Mouse (Mus musculus): ENCODE results near the gene Rps19bp1.

The Rps19bp1 gene

GRCm38 (mm10) chr15:80256656-80257601 lies 7.2 kb downstream of the Rps19bp1 start:
- no peak for DNase-seq (ENCODE audit: low spot score)

DNA sequence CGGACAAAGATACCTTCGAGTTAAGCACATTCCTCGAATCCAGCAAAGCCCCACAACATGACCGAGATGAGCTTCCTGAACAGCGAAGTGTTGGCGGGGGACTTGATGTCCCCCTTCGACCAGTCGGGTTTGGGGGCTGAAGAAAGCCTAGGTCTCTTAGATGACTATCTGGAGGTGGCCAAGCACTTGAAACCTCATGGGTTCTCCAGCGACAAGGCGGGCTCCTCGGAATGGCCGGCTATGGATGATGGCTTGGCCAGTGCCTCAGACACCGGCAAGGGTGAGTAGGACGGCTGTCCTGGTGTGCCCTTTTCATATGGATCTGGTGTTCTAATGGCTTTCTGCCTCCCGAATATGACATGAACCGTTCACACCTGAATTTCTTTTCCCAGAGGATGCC lies 7.9 kb downstream of the Rps19bp1 start:
- DNase-seq (ENCODE audit: low spot score) = no peak

GRCm38 (mm10) chr15:80255646-80256121 lies 8.4 kb downstream of the Rps19bp1 start:
- peak; percentile 63 for DNase-seq (ENCODE audit: low spot score)

DNA sequence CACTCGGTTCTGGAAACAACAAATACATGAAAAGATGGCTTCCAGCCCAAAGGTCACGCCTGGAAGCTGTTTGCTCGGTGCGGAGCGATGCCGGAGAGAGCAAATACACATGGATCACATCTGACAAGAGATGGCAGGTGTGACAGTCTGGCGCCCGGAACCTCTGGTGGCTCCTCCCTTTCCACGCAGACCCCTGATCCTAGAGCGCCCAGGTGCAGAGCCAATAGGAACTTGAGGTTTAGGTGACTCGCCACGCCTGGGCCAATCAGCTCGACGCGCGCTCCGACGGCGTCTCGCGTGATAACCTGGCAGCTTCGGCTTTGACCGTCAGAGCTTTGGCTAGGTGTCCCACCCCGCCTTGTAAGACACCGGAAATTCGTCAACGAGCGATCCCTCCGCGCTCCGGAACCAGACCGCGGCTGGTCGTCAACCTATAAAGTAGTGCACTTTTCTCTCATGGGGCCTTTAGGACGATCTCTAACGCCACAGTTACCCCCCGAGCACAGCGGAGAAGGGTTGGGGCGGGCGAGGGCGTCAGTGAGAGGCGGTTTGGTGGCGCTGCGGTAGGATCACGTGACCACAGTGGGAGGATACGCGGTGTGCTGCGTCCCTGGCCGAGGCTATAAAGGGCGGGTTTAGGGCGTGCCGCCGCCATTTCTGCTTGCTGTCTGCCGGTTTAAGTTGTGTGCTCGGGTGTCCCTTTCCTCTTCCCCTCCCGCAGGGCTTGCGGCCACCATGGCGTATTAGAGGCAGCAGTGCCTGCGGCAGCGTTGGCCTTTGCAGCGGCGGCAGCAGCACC lies 9.1 kb downstream of the Rps19bp1 start, which contains the start of gene Atf4:
Gene Atf4, plus strand, starts transcription at position 338 of the 799 bp plus-strand sequence.
- DNase-seq (ENCODE audit: low spot score) = peak; percentile 95

DNA sequence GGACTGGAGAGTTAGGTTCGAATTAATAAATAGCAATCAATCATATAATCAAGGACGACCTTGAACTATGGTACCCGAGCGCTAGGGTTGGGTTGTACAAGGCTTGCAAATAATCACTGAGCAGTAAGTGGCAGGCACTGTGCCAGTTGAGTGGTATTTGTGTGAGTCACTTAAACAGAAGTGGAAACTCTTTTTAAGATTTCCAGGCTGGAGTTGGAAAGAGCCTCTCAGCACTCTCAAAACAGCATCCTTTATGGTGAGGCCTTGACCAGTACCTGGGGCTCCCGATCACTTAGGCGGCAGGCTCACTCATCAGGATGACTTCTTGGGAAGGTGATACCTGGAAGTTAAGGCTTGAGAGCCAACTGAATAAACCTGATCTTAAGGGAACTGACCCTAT lies 9.9 kb downstream of the Rps19bp1 start:
- DNase-seq (ENCODE audit: low spot score) = no peak

DNA sequence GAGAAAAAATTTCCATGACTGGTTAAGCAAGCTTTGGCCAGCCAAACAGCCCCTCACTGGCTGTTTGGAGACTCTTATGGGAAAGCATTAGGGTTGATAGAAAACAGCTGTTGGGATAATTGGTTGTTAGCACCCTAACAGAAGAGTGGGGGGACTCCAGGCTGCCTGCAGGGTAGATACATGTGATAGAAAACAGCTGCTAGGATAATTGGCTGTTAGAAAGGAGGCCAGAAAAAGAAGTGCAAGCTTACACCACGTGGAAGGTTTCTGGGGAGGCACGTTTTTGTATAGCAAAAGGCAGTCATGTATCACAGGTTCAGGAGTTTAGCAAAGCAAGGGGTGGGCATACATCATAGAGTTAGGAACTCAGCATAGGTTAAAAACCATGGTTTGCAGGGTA lies 10.6 kb downstream of the Rps19bp1 start:
- no peak for DNase-seq (ENCODE audit: low spot score)

- DNase-seq (ENCODE audit: low spot score) = no peak
Observed at GRCm38 (mm10) chr15:80250586-80250985, 13.5 kb downstream of the Rps19bp1 start.

GRCm38 (mm10) chr15:80249672-80250071 lies 14.4 kb downstream of the Rps19bp1 start:
- DNase-seq (ENCODE audit: low spot score) = no peak

- no peak for DNase-seq (ENCODE audit: low spot score)
Observed at GRCm38 (mm10) chr15:80248596-80248995, 15.5 kb downstream of the Rps19bp1 start.

GRCm38 (mm10) chr15:80248135-80248534 lies 16.0 kb downstream of the Rps19bp1 start:
- no peak for DNase-seq (ENCODE audit: low spot score)

GRCm38 (mm10) chr15:80235535-80235934 lies 28.6 kb downstream of the Rps19bp1 start, which contains the start of gene AC140267.1:
AC140267.1 (plus strand) TSS chr15:80235835.
- no peak for DNase-seq (ENCODE audit: low spot score)

- DNase-seq (ENCODE audit: low spot score) = peak; percentile 90
Observed at GRCm38 (mm10) chr15:80233733-80234509, 30.2 kb downstream of the Rps19bp1 start, which contains the start of gene Mief1. Mief1 (plus strand) TSS chr15:80234018.

- no peak for DNase-seq (ENCODE audit: low spot score)
Observed at GRCm38 (mm10) chr15:80233053-80233452, 31.1 kb downstream of the Rps19bp1 start.

DNA sequence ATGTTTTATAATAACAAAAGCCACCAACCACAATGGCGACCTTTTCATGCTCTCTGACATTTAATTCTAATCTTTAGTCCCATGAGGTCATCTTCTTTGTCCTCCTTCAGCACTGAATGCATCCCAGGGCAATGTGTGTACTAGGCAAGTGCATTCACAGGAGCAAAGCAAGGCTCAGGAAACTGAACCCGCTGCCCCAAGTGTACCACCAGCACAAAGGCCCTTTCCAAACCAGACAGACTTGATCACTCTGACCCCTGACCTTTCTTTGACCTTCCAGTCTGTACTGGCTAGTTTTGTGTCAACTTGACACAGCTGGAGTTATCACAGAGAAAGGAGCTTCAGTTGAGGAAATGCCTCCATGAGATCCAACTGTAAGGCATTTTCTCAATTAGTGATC lies 31.8 kb downstream of the Rps19bp1 start:
- DNase-seq (ENCODE audit: low spot score) = no peak

GRCm38 (mm10) chr15:80228071-80228800 lies 35.9 kb downstream of the Rps19bp1 start:
- DNase-seq (ENCODE audit: low spot score) = no peak

DNA sequence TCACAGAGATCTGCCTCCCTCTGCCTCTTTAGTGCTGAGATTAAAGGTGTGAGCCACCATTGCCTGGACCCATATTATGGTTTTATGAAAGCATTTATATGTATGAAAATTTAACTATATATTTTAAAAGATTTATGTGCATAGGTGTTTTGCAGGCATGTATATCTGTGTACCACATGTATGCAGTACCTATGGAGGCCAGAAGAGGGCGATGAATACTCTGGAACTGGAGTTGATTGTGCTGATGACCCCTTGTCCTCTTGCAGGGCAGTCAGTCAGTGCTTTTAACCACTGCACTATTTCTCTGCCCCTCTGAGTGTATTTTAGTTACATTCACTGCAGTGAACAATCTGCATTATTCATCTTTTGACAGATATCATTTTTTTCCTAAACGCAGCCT lies 38.3 kb downstream of the Rps19bp1 start:
- no peak for DNase-seq (ENCODE audit: low spot score)

- DNase-seq (ENCODE audit: low spot score) = peak; percentile 60
Observed at GRCm38 (mm10) chr15:80225208-80225607, 38.9 kb downstream of the Rps19bp1 start.

DNA sequence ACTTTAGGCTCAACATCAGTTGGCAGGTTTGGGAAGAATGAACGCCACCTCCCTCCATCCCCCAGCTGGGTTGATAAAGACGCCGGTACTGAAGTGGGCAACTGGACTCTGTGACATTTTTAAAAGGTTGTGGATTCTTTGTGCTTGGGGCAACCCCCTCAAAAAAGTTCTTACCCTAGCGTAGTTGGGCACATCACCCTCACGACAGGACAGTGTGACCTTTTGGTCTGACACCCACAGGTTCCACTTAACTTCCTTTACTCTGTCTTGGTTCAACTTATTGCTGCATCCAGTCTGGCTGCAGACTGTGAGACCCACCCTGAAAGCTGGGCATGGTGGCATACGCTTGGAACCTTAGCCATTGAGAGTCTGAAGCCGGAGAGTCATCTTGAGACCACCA lies 40.4 kb downstream of the Rps19bp1 start:
- DNase-seq (ENCODE audit: low spot score) = no peak

- no peak for DNase-seq (ENCODE audit: low spot score)
Observed at GRCm38 (mm10) chr15:80221031-80221430, 43.1 kb downstream of the Rps19bp1 start.

DNA sequence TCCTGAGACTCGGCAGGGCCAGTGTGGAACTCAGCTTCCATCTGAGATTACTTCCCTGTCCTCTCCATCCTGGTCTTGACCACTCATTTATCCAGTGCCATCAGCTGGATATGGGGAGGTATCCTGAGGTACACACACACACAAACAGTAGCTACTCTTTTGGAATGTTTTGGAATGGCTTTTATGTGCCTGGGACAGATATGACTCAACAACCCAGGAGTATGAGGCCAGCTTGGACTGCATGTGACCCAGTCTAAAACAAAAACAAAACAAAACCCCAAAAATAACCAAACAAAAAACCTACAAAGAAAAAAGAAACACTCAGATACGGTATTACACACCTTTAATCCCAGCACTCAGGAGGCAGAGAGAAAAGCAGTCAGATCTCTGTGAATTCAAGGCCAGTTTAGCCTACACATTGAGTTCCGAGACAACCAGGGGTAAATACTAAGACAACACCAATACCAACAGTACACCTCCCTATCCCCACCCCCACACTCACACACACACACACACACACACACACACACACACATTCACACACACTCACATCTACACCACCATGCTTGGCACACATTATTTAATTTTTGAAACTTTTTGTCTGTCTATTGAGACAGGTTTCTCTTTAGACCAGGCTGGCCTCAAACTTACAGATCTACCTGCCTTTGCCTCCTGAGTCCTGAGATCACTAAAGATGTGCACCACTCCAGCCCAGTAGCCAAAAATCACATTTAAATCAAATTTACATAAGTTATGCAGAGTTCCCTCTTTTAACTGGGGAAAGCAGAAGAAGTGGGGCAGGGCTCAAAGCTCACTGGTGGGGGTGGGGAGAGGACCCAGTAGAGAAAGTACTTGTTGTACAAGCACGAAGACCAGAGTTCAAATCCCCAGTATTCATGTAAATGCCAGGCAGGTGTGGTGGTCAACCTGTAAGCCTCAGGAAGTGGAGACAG lies 44.1 kb downstream of the Rps19bp1 start:
- DNase-seq (ENCODE audit: low spot score) = no peak

Data from urinary bladder, postnatal 10 days (tissue).